Mouse (Mus musculus): ENCODE data around the gene Tas2r144.

DNA sequence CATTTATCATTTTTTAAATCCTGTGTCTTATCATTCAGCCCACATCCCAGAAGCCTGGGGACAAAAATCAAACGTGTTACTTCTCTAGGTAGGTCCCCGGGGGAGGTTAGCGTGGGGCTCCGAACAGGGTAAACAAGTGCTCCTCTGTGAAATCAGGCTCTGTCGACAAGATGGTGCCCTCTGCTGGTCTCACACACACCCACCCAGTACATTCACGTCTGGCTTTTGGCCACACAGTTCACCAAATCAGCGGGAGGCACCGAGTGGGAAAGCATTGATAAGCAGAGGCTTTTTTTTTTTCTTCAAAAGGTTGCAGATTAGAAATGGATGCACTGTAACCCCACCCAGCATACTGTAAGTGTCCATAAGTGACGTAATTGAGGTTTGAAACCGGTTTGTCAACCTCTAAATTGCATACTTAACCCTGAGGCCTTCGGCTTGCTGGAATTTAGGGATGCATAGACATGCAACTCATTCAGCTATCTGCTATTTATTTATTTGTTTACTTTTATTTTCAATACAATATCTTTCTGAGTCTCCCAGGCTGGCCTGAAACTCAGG lies 42.3 kb downstream of the Tas2r144 start:
- TF ChIP-seq MAFK (IDR thresholded peaks at IDR 0.05; ENCODE audit: insufficient read depth, low read depth, low read length) (no peak), HCFC1 (IDR thresholded peaks at IDR 0.05; ENCODE audit: borderline replicate concordance, insufficient read depth, low read length) (no peak)
